Mouse (Mus musculus) c-Kit-positive CD71-positive TER-119-negative erythroid progenitor cells, embryonic 14.5 days (primary cell): Measurements from ENCODE around the gene Uqcc2.

Experiments
- DNase-seq: peaks from one replicate; pipeline ENCODE4 v3.0.0-alpha.2; 2013; ENCODE audit warnings: low read depth

The Uqcc2 gene

GRCm38 (mm10) chr17:27123103-27123502, 10.6 kb downstream of the Uqcc2 start:
- DNase-seq, result no peak

- DNase-seq, result no peak
Measured at GRCm38 (mm10) chr17:27122701-27123100, 11.0 kb downstream of the Uqcc2 start.

- DNase-seq, result no peak
Measured at GRCm38 (mm10) chr17:27121781-27122180, 11.9 kb downstream of the Uqcc2 start.

DNA sequence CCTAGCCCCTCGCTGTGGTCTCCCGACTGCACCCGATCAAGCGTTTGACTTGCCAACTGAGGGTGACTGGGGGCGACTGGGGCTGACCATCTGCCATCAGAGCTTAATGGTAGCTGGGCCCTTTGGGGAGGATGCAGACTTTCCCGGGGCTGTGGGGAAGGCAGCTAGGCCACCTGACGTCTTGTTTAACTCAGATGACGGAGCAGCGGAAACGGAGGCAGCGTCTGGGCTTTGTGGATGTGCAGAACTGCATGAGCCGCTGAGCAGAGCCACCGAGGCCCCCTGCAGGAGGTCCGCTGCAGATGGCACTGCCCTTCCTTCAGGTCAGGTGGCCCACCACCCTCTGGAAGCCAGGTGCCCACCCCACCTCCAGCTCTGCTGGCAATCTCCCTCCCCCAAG, 12.4 kb downstream of the Uqcc2 start:
- DNase-seq, result no peak

DNA sequence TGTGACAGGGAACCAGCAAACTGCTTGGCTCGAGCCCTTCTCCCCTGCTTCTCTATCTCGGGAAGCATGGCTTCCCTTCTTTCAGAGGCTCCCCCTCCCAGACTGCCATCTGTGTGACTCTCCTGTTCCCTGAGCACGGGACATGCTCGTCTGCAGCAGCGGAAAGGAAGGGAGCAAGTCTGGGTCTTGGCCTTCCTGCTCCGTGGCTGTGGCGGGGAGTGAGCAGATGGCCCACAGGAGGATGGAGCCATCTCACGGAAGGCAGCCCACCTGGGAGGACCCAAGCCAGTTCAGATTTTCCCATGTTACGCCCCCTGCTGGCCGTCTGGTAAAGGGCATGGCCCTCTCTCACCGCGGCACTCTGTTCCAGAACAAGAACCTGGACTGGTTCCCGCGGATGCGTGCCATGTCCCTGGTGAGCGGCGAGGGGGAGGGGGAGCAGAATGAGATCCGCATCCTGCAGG, 13.1 kb downstream of the Uqcc2 start:
- no peak for DNase-seq

- DNase-seq, result no peak
Measured at GRCm38 (mm10) chr17:27119954-27120353, 13.8 kb downstream of the Uqcc2 start.

DNA sequence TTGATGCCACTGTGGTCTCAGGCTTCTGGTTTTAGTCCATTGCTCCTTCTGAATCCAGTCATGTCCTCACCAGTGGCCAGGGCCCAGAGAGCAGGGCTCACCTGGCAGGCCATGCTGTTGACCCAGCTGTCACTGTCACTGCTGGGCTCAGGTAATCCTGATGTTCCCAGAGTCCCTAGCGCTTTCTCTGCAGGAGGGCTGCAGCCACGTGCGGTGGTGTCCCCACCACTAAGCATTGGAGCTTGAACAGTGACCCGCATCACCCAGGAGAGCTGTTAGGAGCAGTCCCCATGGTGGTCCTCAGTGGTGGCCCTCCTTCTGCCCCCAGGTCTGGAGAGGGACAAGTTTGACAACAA, 14.2 kb downstream of the Uqcc2 start:
- DNase-seq, result no peak

DNA sequence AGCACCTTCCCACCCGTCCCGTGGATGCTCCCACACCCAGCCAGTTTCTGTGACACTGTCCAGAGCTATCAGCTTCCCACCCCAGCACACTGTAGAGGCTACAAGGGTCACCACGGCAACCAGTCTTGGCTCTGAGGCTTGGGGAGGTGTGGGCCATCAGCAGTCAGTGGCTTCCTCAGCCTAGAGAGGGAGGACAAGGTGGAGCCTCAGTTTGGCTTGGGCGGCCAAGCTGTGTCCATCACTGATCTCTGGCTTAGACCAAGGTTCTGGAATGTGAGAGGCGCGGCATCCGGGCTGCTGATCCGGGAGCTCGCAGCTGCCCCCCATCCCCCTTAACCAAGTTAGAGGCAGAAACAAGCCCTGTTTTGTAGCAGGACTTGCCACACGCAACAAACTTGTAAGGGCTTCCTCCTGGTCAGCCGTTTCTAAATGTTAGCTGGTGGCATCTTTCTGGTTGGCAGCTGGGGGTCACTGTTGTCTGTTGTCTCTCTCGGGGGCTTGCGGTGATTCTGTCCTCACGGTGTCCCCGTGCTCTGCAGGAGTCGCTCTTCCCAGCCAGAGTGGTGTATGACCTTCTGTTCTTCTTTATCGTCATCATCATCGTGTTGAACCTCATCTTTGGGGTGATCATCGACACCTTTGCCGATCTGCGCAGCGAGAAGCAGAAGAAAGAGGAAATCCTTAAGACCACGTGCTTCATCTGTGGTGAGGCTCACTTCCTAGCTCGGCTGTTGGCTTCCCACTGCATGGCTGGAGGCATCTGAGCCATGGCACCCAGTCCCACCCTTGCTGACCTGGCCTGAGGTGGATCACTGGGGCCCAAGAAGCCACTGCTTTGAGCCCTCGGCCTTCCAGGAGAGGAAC, 14.8 kb downstream of the Uqcc2 start:
- DNase-seq, result no peak

GRCm38 (mm10) chr17:27110072-27110471, 23.6 kb downstream of the Uqcc2 start:
- no peak for DNase-seq

DNA sequence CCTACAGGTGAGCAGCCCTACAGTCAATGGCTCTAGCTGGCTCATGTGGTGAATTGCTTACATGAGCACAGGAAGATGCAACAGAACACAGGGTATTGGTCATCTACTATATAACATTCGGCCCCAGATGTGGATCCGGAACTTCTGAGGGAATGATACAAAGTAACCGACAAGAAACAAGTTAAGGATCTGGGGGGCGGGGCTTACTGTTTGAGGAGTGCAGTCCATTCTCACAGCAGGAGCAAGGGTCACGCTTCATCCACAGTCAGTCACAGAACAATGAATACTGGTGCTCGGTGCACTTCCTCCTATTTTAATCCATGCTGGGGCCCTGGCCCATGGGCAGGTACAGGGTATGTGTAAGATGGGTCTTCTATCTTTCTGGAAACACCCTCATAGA, 25.8 kb downstream of the Uqcc2 start:
- DNase-seq, result no peak

DNA sequence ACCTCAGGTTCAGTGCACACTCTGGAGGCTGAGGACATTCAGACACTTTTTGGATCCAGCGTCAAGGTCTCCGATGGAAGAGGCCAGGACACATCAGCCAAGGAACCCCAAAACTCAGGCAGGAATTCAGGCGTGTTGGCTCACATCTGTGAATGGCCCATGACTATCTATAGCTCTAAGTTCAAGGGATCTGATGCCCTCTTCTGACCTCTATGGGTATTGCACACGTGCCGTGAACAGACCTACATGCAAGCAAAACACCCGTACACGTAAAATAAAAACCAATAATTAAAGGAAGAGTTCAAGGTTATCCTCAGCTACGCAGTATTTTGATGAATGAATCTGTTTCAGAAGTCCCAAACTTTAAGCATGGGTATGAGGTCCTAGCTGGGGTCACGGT, 27.0 kb downstream of the Uqcc2 start:
- peak; percentile 45 for DNase-seq

GRCm38 (mm10) chr17:27105698-27106470, 27.8 kb downstream of the Uqcc2 start:
- no peak for DNase-seq

DNA sequence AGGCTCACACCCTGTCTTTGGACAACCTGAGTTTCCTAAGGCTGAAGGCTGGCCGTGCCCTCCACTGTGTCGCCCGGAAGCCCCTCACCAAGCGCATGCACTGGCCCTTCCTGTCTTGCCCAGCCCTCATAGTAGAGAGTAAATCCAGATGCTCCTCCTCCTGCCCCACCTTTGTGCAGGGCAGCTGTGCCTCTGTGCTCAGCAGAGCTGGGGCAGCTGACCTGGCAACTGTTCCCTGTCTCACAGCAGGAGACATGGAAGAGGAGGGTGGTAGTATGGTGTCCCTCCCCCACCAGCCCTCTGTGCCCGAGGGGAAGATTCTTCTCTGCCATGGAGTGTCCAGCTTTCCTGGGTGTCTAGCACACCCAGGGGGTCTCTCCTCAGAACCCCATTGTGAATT, 32.0 kb downstream of the Uqcc2 start:
- DNase-seq, result no peak

- DNase-seq, result no peak
Measured at GRCm38 (mm10) chr17:27095690-27096089, 38.0 kb downstream of the Uqcc2 start.

DNA sequence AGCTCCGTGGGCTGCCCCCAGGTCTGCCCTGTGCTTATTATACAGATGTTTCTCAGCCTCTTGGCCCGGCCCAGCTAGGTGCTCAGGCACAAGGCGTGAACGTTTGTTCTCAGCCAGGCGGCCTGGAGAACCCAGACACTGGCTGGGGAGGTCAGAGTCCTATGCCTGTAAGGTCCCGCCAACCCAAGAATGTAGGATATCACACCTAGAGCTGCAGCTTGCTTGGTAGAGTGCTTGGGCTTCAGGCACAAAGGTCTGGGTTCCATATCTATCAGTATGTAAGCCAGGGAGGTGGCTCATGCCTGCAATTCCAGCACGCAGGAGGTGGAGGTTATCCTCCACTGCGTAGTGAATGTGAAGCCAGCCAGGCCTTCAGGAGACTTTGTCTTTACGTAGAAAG, 43.6 kb downstream of the Uqcc2 start:
- no peak for DNase-seq

GRCm38 (mm10) chr17:27087426-27087825, 46.3 kb downstream of the Uqcc2 start:
- DNase-seq, result no peak

DNA sequence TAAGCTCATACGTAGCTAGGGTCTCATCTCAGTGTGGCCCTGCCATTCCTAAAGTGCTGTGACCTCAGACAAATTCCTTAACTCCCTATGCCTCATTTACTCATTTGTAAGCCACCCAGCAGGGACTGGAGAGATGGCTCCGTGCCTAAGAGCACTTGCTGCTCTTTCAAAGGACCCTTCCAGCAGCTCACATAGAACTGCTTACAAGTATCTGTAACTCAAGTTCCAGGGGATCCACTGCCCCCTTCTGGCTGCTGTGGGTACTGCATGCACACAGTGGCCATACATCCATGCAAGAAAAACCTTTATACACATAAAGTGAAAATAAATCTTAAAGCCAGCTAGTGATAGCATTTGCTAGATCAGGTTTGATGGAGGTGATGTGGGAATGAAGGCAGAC, 48.0 kb downstream of the Uqcc2 start:
- DNase-seq, result peak; percentile 49

- DNase-seq, result no peak
Measured at GRCm38 (mm10) chr17:27083601-27084000, 50.1 kb downstream of the Uqcc2 start.

GRCm38 (mm10) chr17:27082796-27083195, 50.9 kb downstream of the Uqcc2 start:
- no peak for DNase-seq

DNA sequence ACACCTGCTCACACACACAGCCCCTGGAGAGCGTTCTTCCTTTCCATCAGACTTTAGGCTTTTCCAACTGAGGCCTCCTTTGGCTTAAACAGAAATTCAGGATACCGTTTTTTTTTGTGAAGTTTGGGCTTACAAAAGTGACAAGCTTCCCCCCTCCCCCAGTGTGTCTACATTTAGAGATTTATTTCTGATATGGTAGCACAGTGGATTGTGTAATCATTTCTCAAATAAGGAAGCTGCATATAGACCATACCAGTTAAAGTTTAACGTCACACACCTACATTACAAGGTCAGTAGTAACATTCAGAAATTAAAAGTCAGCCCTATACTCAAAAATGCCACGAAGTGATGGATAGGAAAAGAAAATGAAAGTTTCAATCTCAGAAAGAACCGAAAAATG, 51.8 kb downstream of the Uqcc2 start:
- DNase-seq, result no peak

DNA sequence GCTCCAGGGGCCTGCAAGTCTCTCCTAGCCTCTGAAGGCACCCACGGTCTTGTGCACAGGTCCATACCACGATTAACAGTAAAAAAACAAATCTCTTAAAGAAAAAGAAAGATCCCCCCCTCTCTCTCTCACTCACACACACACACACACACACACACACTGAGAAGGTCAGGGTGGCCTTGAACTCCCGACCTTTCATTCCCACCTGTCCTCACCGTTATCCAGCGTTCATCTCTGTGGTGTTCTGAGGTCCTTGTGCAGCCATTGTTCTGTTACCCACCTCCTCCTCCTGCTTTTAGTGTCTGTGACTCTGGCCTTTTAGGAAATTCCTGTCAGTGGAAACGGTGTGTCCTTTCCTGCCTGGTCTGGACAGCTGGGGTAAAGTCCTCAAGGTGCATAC, 55.2 kb downstream of the Uqcc2 start:
- DNase-seq, result no peak

DNA sequence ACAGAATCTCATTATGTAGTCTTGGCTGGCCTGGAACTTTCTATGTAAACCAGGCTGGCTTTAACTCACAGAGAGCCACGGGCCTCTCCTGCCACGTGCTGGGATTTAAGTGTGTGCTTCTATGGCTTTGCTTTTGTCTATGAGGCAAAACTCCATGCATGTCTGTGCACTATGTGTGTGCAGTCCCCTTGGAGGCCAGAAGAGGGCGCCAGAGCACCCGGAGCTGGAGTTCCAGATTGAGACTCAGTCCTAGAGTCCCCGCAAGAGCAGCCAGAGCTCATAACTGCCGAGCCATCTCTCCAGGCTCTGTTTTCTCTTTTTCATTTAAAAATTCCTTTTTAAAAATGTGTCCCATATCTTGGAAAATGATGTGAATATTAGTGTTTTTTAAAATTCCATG, 55.8 kb downstream of the Uqcc2 start:
- DNase-seq, result no peak

DNA sequence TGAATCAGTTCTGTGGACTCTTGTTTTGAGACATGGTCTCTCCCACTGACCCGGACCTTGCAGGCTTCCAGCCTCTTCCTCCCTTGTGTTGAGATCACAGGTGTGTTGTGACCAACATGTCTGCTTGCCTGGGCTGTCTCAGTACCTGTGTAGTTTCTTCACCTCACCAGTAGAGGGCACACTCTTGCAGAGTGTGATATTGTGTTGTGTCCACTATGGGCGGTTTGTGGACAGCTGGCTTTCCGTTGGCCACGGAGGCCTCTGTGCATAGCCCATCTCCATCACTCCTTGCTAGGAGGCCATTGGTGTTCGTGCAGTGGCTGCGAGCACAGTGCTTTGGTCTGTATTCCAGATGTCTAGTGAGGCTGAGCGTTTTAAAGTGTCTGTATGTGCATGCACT, 56.6 kb downstream of the Uqcc2 start:
- no peak for DNase-seq
